Mouse (Mus musculus) testis, adult 2 months (tissue): ENCODE data around the gene Fam186a.

Source experiments
- CTCF ChIP-seq: fragments of 200-500 bp; IDR thresholded peaks from 2 replicates; pipeline ENCODE4 v1.5.1; 2012; ENCODE audit warnings: low read depth, mild to moderate bottlenecking, inconsistent platforms, low read length, moderate library complexity; ENCODE audit not compliant: control insufficient read depth, insufficient read depth, insufficient replicate concordance
- POLR2A ChIP-seq: fragments of 200-500 bp; IDR thresholded peaks from 2 replicates; pipeline ENCODE4 v1.6.1; 2012; ENCODE audit warnings: low read depth, mild to moderate bottlenecking, inconsistent platforms, low read length, moderate library complexity; ENCODE audit not compliant: control insufficient read depth

- no peak for TF ChIP-seq POLR2A
- no peak for TF ChIP-seq CTCF
Measured at GRCm38 (mm10) chr15:99917264-99917663, 49.6 kb downstream of the Fam186a start.
